28 mouse cellular contexts compared by ENCODE assay signal in genomic region chr9:99612202-99612601, GRCm38 (mm10). TPM values are rescaled to one million over a fixed set of nuclear protein-coding genes. Genes with fewer than 3 reads are reported as not detected.
"Had no signal": no experiment of that assay in that cellular context is flagged by ENCODE, and none has a peak within 500 bp of the region (broad histone marks: within the 10 kb centered on the region; RNA-seq: fewer than 3 reads in every experiment).

TSS of gene A4gnt (plus strand) at chr9:99612502.

- DNase-seq: kidney, postnatal 4 days; liver; lung, adult 18-20 months; lung, postnatal 10 days; lung, postnatal 36 days; retina, postnatal 1 day; right cerebral cortex, postnatal 25 days; spleen, adult 18-20 months; thymus, adult 2 months; thymus, postnatal 14 days; thymus, postnatal 4 days had no signal

- H3K27ac ChIP-seq: kidney, postnatal 0 days; limb, embryonic 10.5 days; limb, embryonic 13.5 days; liver, embryonic 12.5 days; liver, embryonic 15.5 days; lung, embryonic 15.5 days; midbrain, embryonic 10.5 days; midbrain, embryonic 13.5 days; neural tube, embryonic 13.5 days; stomach, embryonic 15.5 days had no signal

- H3K9me3 ChIP-seq: limb, embryonic 10.5 days; limb, embryonic 13.5 days; liver, embryonic 12.5 days; liver, embryonic 15.5 days; lung, embryonic 15.5 days; megakaryocyte, embryonic 14.5 days; midbrain, embryonic 10.5 days; midbrain, embryonic 13.5 days; neural tube, embryonic 13.5 days; stomach, embryonic 15.5 days had no signal

- H3K27me3 ChIP-seq: liver, embryonic 15.5 days; lung, embryonic 15.5 days; midbrain, embryonic 13.5 days; neural tube, embryonic 13.5 days; stomach, embryonic 15.5 days had no signal

- ATAC-seq: liver, embryonic 12.5 days; midbrain, embryonic 13.5 days; midbrain, embryonic 16.5 days had no signal

- H3K4me1 ChIP-seq: limb, embryonic 10.5 days; limb, embryonic 13.5 days; liver, embryonic 12.5 days; liver, embryonic 15.5 days; lung, embryonic 15.5 days; megakaryocyte, embryonic 14.5 days; midbrain, embryonic 10.5 days; midbrain, embryonic 13.5 days; neural tube, embryonic 13.5 days; stomach, embryonic 15.5 days had no signal

- H3K4me2 ChIP-seq: limb, embryonic 13.5 days; liver, embryonic 12.5 days; liver, embryonic 15.5 days; lung, embryonic 15.5 days; midbrain, embryonic 13.5 days; neural tube, embryonic 13.5 days; stomach, embryonic 15.5 days had no signal

- H3K4me3 ChIP-seq: limb, embryonic 10.5 days; limb, embryonic 13.5 days; liver, embryonic 12.5 days; liver, embryonic 15.5 days; lung, embryonic 15.5 days; megakaryocyte, embryonic 14.5 days; midbrain, embryonic 10.5 days; midbrain, embryonic 13.5 days; myocyte; neural tube, embryonic 13.5 days; stomach, embryonic 15.5 days had no signal

- H3K36me3 ChIP-seq: limb, embryonic 10.5 days; limb, embryonic 13.5 days; liver, embryonic 12.5 days; liver, embryonic 15.5 days; lung, embryonic 15.5 days; midbrain, embryonic 10.5 days; midbrain, embryonic 13.5 days; neural tube, embryonic 13.5 days; stomach, embryonic 15.5 days had no signal

- H3K9ac ChIP-seq: limb, embryonic 13.5 days; liver, embryonic 12.5 days; liver, embryonic 15.5 days; lung, embryonic 15.5 days; midbrain, embryonic 13.5 days; neural tube, embryonic 13.5 days; stomach, embryonic 15.5 days had no signal

RNA-seq across cellular contexts. Expression of gene A4gnt, which starts in this region (rescaled TPM):
- total RNA-seq: layer of hippocampus, adult 18-20 months; layer of hippocampus, postnatal 14 days; monocyte, adult 5-6 weeks; neutrophil, adult 5-6 weeks had no signal
- polyA plus RNA-seq: limb, embryonic 10.5 days; limb, embryonic 13.5 days; liver, embryonic 12.5 days; liver, embryonic 15.5 days; lung, embryonic 15.5 days; midbrain, embryonic 10.5 days; midbrain, embryonic 13.5 days; midbrain, embryonic 16.5 days; myocyte; neural tube, embryonic 13.5 days had no signal
